Mouse (Mus musculus): ENCODE results near the gene Gm9112. TPM values are rescaled to one million over a fixed set of nuclear protein-coding genes. Genes with fewer than 3 reads are reported as not detected.
"Not testable (repeated sequence)": the region's sequence is repeated elsewhere in the genome, so short reads cannot be mapped to it uniquely, and the experiment has no call there.

Gm9112 gene
- not detected for total RNA-seq (2021)

DNA sequence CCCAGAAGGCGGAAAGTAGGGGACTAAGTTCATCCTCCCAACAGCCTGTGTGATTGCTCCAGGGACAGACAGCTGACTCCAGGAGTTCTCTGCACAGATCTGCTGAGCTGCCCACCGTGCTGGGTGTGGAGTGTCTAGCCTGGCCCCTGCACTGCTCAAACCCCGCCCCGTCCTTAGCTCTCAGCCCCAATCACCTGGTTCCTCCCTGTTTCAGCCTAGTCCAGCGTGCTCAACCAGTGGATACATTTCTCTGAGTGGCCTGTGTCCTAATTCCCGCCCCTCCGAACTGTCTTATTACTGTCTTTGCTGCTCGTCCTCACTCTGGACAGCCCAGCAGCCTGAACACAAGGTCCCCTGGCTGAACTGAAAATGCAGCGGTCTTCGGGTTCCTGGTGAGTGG, at the start of gene Gm9112, which contains the start of gene Dmrtc1b:
Gene Gm9112 (minus strand): TSS at position 101 of the 400 bp plus-strand sequence.
Gene Dmrtc1b (plus strand): TSS at position 331 of the 400 bp plus-strand sequence.
- intact Hi-C loops (cut with DNase I); DNase-seq: not testable (repeated sequence)

DNA sequence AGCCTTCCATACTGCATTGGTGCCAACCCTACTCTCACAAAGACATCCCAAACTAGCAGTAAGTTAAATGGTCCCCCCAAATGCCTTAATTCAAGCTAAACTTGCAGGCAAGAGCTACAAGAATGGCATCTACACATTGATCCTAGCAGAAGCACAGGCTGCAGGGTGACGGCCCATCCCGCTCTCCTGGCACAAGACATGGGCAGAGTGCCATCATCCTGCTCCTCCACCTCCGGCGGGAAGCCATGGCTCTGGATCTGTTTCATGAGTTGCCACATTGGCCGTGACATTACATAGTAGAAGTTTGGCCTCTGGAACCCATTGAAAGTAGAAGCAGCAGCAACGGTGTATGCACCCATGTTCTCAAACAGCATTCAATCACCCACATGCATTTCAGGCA, 16.8 kb upstream of the Gm9112 start:
- intact Hi-C loops (cut with DNase I); DNase-seq: not testable (repeated sequence)

DNA sequence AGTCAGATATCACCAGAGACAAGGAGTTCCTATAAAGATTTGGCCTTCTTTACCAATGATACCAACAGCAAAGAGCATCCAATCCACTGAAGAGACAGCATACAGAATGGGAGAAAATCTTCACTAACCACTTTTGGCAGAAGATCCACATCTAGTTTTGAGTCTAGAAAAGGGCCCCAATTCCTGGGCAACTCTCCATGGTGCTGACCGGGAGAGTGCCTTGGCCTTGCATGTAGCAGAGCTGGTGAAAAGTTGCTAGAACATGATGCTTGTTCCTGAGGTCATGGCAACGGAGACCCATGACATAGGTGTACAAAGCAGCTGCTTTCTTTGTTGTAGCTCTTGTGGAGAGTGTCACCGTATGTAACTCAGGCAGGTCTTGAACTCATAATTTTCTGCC, 6.8 kb downstream of the Gm9112 start:
- DNase-seq; intact Hi-C loops (cut with DNase I): not testable (repeated sequence)

DNA sequence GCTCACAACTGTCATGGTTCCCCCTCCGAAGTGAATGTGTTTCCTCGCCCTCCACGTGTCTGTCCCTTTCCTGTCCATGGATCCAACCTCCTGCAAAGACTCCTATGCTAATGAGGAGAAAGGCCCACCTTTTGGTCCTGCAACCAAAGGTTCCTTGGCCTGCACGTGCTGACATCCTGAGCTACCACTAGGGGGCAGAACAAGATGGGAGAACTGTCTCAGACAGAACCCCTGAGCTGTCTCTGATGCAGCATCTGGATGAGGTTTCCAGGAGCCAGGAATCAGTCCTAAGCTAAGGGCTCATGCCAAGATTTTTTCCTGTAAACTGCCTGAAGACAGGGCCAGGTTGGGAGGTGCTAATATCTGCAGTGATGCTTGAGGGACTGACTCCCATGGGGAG, 18.2 kb downstream of the Gm9112 start:
- DNase-seq, result peak in 1 of 2 experiments; percentile 17
- intact Hi-C loops (cut with DNase I), result not testable (repeated sequence)

DNA sequence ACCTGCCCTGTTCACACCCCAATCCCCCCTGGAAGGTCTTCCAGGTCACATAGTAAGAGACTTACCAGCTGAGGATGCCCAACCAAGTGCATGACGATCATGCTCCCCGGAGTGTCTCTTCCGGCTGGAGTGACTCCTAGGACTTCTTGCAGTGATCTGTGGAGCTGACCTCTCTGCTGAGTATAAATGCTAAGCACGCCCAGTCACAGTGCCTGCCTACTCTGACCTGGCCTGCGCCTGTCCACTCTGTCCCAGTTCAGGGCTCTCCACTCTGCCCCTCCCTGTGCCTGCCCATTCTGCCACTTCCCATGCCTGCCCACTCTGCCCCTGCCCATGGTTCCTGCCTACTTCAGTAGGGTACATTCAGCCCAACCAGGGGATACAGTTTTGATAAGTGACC, 20.6 kb downstream of the Gm9112 start, which contains the start of gene Gm3880:
Gene Gm3880 (minus strand): TSS at position 101 of the 400 bp plus-strand sequence.
- intact Hi-C loops (cut with DNase I), result loop anchor here (1.0 to 2.0 kb wide), 2 partner anchors 19 to 242 kb away; partner anchors contain the start of gene 1700018G05Rik
- DNase-seq, result not testable (repeated sequence)

DNA sequence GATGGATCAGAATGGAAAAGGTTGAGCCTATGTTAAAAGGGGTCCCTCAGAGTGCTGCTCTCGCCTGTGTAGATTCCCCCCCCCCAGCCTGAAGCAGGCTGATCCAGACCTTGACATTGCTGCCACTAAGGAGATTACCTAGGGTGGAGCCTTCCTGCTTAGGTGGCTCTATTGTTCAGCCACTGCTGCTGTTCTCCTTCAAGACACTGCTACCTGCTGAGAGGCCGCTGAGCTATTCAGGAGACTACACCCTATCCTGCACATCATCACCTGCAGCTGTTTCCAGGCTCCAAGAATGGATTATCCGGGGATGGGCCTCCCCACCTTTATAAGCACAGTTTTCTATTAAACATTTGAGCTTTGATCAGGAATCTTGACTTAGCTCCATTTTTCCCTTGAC, 22.7 kb downstream of the Gm9112 start:
- intact Hi-C loops (cut with DNase I); DNase-seq: not testable (repeated sequence)

DNA sequence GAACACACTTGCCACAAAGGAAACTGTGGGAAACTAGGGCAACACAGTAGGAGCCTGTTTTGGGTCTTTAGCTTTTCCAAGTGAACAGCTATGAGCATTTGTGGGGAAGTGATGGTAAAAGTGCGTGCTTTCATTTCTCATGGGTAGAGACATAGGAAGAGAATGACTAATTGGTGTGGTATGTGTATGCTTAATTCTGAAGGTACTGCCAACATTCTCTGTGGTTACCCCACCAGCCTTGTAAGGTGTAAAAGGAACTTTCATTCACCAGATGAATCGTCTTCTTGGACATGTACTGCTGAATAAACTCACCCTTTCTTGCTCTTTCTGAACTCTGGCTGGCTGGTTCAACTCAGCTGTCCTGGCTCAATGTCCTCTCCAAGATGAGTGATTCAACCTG, 40.8 kb downstream of the Gm9112 start:
- intact Hi-C loops (cut with DNase I), result no loop called here
- DNase-seq, result no peak

DNA sequence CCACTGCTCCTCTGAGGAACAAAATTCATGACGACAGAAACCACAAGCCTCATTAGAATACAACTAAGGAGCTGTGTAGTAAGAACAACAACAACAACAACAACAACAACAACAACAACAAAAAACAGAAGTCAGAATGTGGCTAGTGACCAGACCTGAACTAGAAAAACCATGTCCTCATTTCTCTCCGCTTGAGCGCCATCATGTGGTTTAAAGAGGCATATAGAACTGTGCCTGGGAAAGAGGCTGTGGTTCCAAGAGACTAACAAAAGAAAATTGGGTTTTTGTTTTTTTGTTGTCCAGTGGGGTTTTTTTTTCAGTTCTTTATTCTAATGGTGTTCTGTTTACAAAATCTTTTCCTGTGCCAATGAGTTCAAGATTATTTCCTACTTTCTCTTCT, 46.7 kb downstream of the Gm9112 start:
- intact Hi-C loops (cut with DNase I), result no loop called here
- DNase-seq, result peak; percentile 17 to 23

Other genes with a start within 250 kb of the Gm9112 start
- 1 to 10 TPM; 4.7 to 5.3 TPM for gene Hdac8, start 202.3 kb downstream of the Gm9112 start, total RNA-seq (2021)
- 10 to 100 TPM; 29.2 to 38.2 TPM for gene Phka1, start 63.4 kb downstream of the Gm9112 start, total RNA-seq (2021)
- not detected for gene Gm3880, start 20.7 kb downstream of the Gm9112 start, total RNA-seq (2021)
- gene Dmrtc1b, start 230 bp upstream of the Gm9112 start, total RNA-seq (2021), result not detected
- not detected for gene Dmrtc1c1, start 95.3 kb upstream of the Gm9112 start, total RNA-seq (2021)
- gene Dmrtc1c2, start 147.0 kb upstream of the Gm9112 start, total RNA-seq (2021), result not detected
- gene 1700031F05Rik, start 160.3 kb upstream of the Gm9112 start, total RNA-seq (2021), result not detected
- not detected for gene Dmrtc1a, start 201.1 kb upstream of the Gm9112 start, total RNA-seq (2021)
- not detected for gene 1700011M02Rik, start 201.3 kb upstream of the Gm9112 start, total RNA-seq (2021)
- not detected for gene 1700018G05Rik, start 220.7 kb upstream of the Gm9112 start, total RNA-seq (2021)

Data from heart, postnatal 36 days (tissue).